Mouse (Mus musculus) intestine, embryonic 14.5 days (tissue): Measurements from ENCODE around the gene Gnb1. TPM values are rescaled to one million over a fixed set of nuclear protein-coding genes. Genes with fewer than 3 reads are reported as not detected.

Experiments
- ATAC-seq: fragments of 200-750 bp; cut with Nextera tagmentation; replicated peaks from 2 replicates; pipeline ENCODE4 v1.8.0; 2017; ENCODE audit warnings: low read depth, moderate number of reproducible peaks, moderate TSS enrichment, moderate library complexity; ENCODE audit not compliant: low FRiP score, low TSS enrichment
- DNase-seq: peaks from one replicate; pipeline ENCODE4 v3.0.0-alpha.2; 2018; ENCODE audit warnings: low spot score
- H3K27ac ChIP-seq: fragments of 300-500 bp; sonication (generic); 2 replicates; pipeline ENCODE4 v1.5.1; 2014; ENCODE audit warnings: low read depth, mild to moderate bottlenecking, control low read depth
- H3K27me3 ChIP-seq: fragments of 300-500 bp; sonication (generic); replicated peaks from 2 replicates; pipeline ENCODE4 v1.6.1; 2014; ENCODE audit warnings: low read length, control low read depth; ENCODE audit not compliant: control insufficient read depth, insufficient read depth
- H3K36me3 ChIP-seq: fragments of 300-500 bp; sonication (generic); 2 replicates; pipeline ENCODE4 v1.6.1; 2014; ENCODE audit warnings: low read length, control low read depth; ENCODE audit not compliant: control insufficient read depth, insufficient read depth
- H3K4me1 ChIP-seq: fragments of 300-500 bp; sonication (generic); replicated peaks from 2 replicates; pipeline ENCODE4 v1.6.1; 2014; ENCODE audit warnings: low read length, control low read depth, mixed read lengths; ENCODE audit not compliant: control insufficient read depth, insufficient read depth
- H3K4me2 ChIP-seq: fragments of 300-500 bp; sonication (generic); 2 replicates; pipeline ENCODE4 v1.6.1; 2014; ENCODE audit warnings: low read length
- H3K4me3 ChIP-seq: fragments of 300-500 bp; sonication (generic); 2 replicates; pipeline ENCODE4 v1.5.1; 2014; ENCODE audit warnings: low read depth, low read length, control low read depth, mixed read lengths
- H3K9ac ChIP-seq: fragments of 300-500 bp; sonication (generic); 2 replicates; pipeline ENCODE4 v1.6.1; 2014; ENCODE audit warnings: mild to moderate bottlenecking, low read length
- H3K9me3 ChIP-seq: fragments of 300-500 bp; sonication (generic); 2 replicates; pipeline ENCODE4 v1.6.1; 2016; ENCODE audit warnings: low read length, control low read depth; ENCODE audit not compliant: control insufficient read depth
- WGBS: fragments of 180-500 bp; shearing (Covaris S2); extraction: QIAGEN DNeasy Blood & Tissue Kit; methylation state at CpG from one replicate; pipeline ENCODE4 v1.1.7; 2014; 5-methylcytosine and 5-hydroxymethylcytosine counted together
- polyA plus RNA-seq: library from polyadenylated mRNA; unstranded; fragments of >200 nt; fragmentation: Nextera tagmentation; extraction: Ambion mirVana; gene quantifications from 2 replicates; pipeline ENCODE4 v1.2.1, GENCODE M21; 2014

Gnb1 gene
- polyA plus RNA-seq, 1 experiment from 2014 or later, result 503 TPM

- H3K4me3 ChIP-seq, result peak overlapping the region; percentile 84
- peaks cover 5% of the 10 kb centered on the region; the same call in 1 of the 2 replicates for H3K36me3 ChIP-seq
- H3K4me2 ChIP-seq, result peak overlapping the region; percentile 72
- ATAC-seq, result no peak; the same call in 1 of the 2 replicates
- 2% methylated on average over 31 of the region's 31 CpGs for WGBS
- peak overlapping the region; percentile 95 for H3K9ac ChIP-seq
- no peak for DNase-seq
- H3K27ac ChIP-seq, result peak overlapping the region; percentile 99
- peaks cover 6% of the 10 kb centered on the region for H3K4me1 ChIP-seq
- no peaks in the 10 kb centered on the region for H3K27me3 ChIP-seq
- no peaks in the 10 kb centered on the region for H3K9me3 ChIP-seq
Observed at GRCm38 (mm10) chr4:155601997-155602456, 110.9 kb downstream of the Gnb1 start.

GRCm38 (mm10) chr4:155602753-155603152 lies 111.6 kb downstream of the Gnb1 start:
- H3K36me3 ChIP-seq, result peaks cover 5% of the 10 kb centered on the region; the same call in 1 of the 2 replicates
- H3K9me3 ChIP-seq, result no peaks in the 10 kb centered on the region
- no peak overlapping the region for H3K4me3 ChIP-seq
- peaks cover 6% of the 10 kb centered on the region for H3K4me1 ChIP-seq
- no peak overlapping the region for H3K9ac ChIP-seq
- DNase-seq, result no peak
- no peak for ATAC-seq
- H3K27ac ChIP-seq, result no peak overlapping the region
- 96% methylated on average over 1 of the region's 1 CpGs for WGBS
- peak overlapping the region; percentile 72 for H3K4me2 ChIP-seq
- no peaks in the 10 kb centered on the region for H3K27me3 ChIP-seq

DNA sequence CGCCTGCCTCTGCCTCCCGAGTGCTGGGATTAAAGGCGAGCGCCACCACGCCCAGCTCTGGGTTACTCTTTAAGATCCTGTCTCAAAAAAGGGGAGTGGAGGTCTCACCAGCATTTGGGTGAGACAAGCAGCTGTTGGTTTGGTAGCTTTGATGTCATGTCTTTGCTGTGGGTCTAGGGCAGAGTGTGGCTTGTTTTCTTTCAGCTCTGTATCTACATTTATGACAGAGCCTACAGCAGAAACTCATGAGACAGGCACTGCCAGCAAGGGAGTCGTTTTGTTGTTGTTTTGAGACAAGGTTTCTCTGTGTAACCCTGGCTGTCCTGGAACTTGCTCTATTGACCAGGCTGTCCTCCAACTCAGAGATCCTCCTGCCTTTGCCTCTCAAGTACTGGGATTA lies 112.6 kb downstream of the Gnb1 start:
- Histone ChIP-seq H3K36me3 (peaks cover 5% of the 10 kb centered on the region; the same call in 1 of the 2 replicates), H3K9ac (no peak overlapping the region), H3K27ac (no peak overlapping the region), H3K4me2 (no peak overlapping the region), H3K4me1 (peaks cover 6% of the 10 kb centered on the region), H3K27me3 (no peaks in the 10 kb centered on the region), H3K4me3 (no peak overlapping the region), H3K9me3 (no peaks in the 10 kb centered on the region)
- WGBS, result 88% methylated on average over 6 of the region's 6 CpGs
- ATAC-seq (no peak), DNase-seq (no peak)

- Histone ChIP-seq H3K36me3 (peaks cover 12% of the 10 kb centered on the region), H3K9ac (no peak overlapping the region), H3K9me3 (no peaks in the 10 kb centered on the region), H3K27me3 (no peaks in the 10 kb centered on the region), H3K27ac (no peak overlapping the region), H3K4me2 (no peak overlapping the region), H3K4me3 (no peak overlapping the region), H3K4me1 (peaks cover 6% of the 10 kb centered on the region)
- ATAC-seq (no peak), DNase-seq (no peak)
- 84% methylated on average over 4 of the region's 4 CpGs for WGBS
Observed at GRCm38 (mm10) chr4:155605132-155605531, 114.0 kb downstream of the Gnb1 start.

GRCm38 (mm10) chr4:155606825-155607224 lies 115.7 kb downstream of the Gnb1 start:
- ATAC-seq (no peak), DNase-seq (no peak)
- Histone ChIP-seq H3K9ac (no peak overlapping the region), H3K4me1 (peaks cover 3% of the 10 kb centered on the region; the same call in 1 of the 2 replicates), H3K4me3 (no peak overlapping the region), H3K36me3 (peaks cover 26% of the 10 kb centered on the region), H3K4me2 (no peak overlapping the region), H3K9me3 (no peaks in the 10 kb centered on the region), H3K27ac (no peak overlapping the region), H3K27me3 (no peaks in the 10 kb centered on the region)
- WGBS, result 64% methylated on average over 2 of the region's 2 CpGs

Other genes starting within 250 kb of the Gnb1 start
- gene Faap20, start 241.6 kb upstream of the Gnb1 start, polyA plus RNA-seq, result 74.6 and 81.2 TPM in 2 replicates
- gene Prkcz, start 130.0 kb upstream of the Gnb1 start, polyA plus RNA-seq, result 21.9 and 24.1 TPM in 2 replicates
- gene Gabrd, start 93.2 kb upstream of the Gnb1 start, polyA plus RNA-seq, result 0.18 TPM in 1 of 2 replicates, not detected in the other
- gene Cfap74, start 82.2 kb upstream of the Gnb1 start, polyA plus RNA-seq, result 1.8 and 3.0 TPM in 2 replicates
- 0.40 and 0.46 TPM in 2 replicates for gene Tmem52, start 22.2 kb upstream of the Gnb1 start, polyA plus RNA-seq
- gene Nadk, start 71.0 kb downstream of the Gnb1 start, polyA plus RNA-seq, result 93.6 and 99.6 TPM in 2 replicates
- gene Slc35e2, start 110.1 kb downstream of the Gnb1 start, polyA plus RNA-seq, result 8.5 and 9.5 TPM in 2 replicates
- 48.7 and 52.6 TPM in 2 replicates for gene Cdk11b, start 133.5 kb downstream of the Gnb1 start, polyA plus RNA-seq
- not detected in 2 replicates for gene Gm10563, start 154.0 kb downstream of the Gnb1 start, polyA plus RNA-seq
- gene Mmp23, start 162.0 kb downstream of the Gnb1 start, polyA plus RNA-seq, result 30.3 and 31.1 TPM in 2 replicates
- 17.4 and 19.7 TPM in 2 replicates for gene Mib2, start 177.8 kb downstream of the Gnb1 start, polyA plus RNA-seq
- 2.0 and 3.1 TPM in 2 replicates for gene Fndc10, start 203.0 kb downstream of the Gnb1 start, polyA plus RNA-seq
- 149 and 151 TPM in 2 replicates for gene Ssu72, start 213.4 kb downstream of the Gnb1 start, polyA plus RNA-seq
- gene Tmem240, start 243.4 kb downstream of the Gnb1 start, polyA plus RNA-seq, result 0.55 and 0.60 TPM in 2 replicates